Mouse (Mus musculus): ENCODE data around the gene Krt42. TPM values are rescaled to one million over a fixed set of nuclear protein-coding genes. Genes with fewer than 3 reads are reported as not detected.
A peak's percentile ranks its signal among the peaks of the same experiment; 100 is the strongest.
"Not testable (repeated sequence)": the region's sequence is repeated elsewhere in the genome, so short reads cannot be mapped to it uniquely, and the experiment has no call there.

Gene Krt42
- total RNA-seq (2021), result not detected
- long read RNA-seq, experiment 1, result 0 reads
- long read RNA-seq, experiment 2, result 0 reads

DNA sequence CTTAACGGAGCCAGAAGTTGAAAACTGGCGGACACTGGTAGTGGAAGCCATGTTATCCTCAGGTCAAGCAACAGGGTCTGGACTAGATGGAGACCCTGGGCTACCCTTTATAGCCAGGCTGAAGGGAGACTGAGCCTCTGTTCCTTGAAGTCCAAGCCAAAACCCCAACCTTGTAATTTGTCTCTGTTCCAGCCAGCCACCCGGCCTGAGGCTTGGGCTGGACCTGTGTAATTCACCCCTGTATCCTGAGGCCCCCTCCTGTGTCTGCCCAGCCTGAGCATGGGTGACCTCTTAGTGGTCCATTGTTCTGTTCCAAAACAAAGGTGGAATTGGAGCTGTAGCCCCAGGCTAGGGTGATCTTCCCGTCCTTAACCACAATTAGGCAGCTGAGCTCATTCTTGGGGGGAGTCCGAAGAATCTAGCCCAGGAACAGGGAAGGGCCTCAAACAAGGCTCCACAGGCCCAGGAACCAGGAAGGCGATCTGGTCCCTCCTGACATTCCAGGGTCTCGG is at the start of gene Krt42:
Krt42 (minus strand) TSS at position 51 of the 512 bp plus-strand sequence.
- intact Hi-C loops (cut with DNase I), result no loop called here
- TF ChIP-seq CTCF (IDR thresholded peaks at IDR 0.05), result no peak
- no peak within 1 kb of the TSS for H3K4me3 ChIP-seq
- DNase-seq (ENCODE audit: extremely low spot score in 1 of 2, low spot score in 2 of 2), result no peak
- no peak within 1 kb of the TSS for H3K27ac ChIP-seq

DNA sequence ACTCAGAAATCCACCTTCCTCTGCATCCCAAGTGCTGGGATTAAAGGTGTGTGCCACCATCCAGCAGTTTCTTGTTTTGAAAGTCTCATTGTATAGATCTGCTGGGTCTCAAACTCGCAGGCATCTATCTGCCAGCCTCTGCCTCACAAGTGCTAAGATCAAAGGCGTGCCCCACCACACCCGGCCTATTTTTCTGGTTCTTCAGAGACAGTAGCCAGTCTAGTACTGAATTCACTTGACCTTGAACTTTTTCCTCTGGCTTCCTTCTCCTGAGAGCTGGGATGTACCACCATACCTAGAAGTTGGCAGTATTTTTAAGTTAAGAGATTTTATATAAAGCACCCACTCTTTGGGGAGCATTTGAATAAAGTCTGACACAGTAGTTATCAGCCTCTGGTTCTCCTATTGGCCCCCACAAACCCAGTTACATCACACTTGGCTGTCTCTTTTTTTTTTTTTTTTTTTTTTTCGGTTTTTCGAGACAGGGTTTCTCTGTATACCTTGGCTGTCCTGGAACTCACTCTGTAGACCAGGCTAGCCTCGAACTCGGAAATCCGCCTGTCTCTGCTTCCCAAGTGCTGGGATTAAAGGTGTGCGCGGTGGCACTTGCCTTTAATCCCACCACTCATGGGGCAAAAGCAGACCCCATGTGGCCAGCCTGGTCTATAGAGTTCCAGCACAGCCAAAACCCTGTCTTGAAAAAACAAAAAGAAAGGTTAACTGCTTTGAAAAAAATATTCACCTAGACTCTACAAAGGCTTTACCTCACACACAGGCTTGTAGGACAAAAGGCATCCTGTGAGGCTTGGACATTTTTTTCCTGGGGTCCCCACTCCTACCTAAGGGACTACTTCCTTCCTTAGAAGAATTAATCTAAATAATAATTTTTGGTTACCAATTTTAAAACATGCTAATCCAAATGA is 49.1 kb upstream of the Krt42 start:
- Histone ChIP-seq H3K27ac (peak overlapping the region; percentile 92), H3K4me3 (peak overlapping the region; percentile 46)
- DNase-seq (ENCODE audit: extremely low spot score in 1 of 2, low spot score in 2 of 2), result no peak
- TF ChIP-seq CTCF (IDR thresholded peaks at IDR 0.05), result no peak
- intact Hi-C loops (cut with DNase I), result loop anchor here (10.0 kb wide), 2 partner anchors 1094 to 1344 kb away; no protein-coding TSS in a partner anchor

- Histone ChIP-seq H3K27ac (no peak overlapping the region), H3K4me3 (no peak overlapping the region)
- no peak for DNase-seq (ENCODE audit: extremely low spot score in 1 of 2, low spot score in 2 of 2)
- TF ChIP-seq CTCF (IDR thresholded peaks at IDR 0.05), result no peak
- intact Hi-C loops (cut with DNase I), result loop anchor here (10.0 kb wide), 2 partner anchors 1093 to 1343 kb away; no protein-coding TSS in a partner anchor
These were observed 48.2 kb upstream of the Krt42 start for GRCm38 (mm10) chr11:100317826-100318380.

DNA sequence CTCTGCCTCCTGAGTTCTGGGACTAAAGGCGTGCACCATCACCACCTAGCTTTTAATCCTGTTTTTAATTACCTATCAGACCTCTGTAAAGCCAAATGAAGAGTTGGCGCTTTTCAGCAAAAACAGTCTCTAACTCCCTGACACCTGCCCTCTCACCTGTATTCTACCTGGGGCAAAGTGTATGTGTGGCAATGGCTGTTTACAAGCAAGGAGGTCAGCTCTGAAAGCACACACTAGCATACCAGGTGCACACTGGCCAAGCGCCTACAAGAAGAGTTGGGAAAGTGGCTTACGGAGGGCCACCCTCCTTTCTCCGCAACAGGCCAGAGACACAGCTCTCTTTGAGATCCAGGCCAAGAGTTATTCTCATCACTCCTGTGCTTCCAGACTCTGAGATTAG is 45.8 kb upstream of the Krt42 start:
- Histone ChIP-seq H3K4me3 (no peak overlapping the region), H3K27ac (no peak overlapping the region)
- DNase-seq (ENCODE audit: extremely low spot score in 1 of 2, low spot score in 2 of 2), result no peak
- intact Hi-C loops (cut with DNase I), result loop anchor here (10.0 kb wide), 2 partner anchors 1091 to 1341 kb away; no protein-coding TSS in a partner anchor
- TF ChIP-seq CTCF (IDR thresholded peaks at IDR 0.05), result no peak

- intact Hi-C loops (cut with DNase I), result loop anchor here (10.0 kb wide), 2 partner anchors 1089 to 1339 kb away; no protein-coding TSS in a partner anchor
- peak overlapping the region; percentile 89 for H3K27ac ChIP-seq
- no peak overlapping the region for H3K4me3 ChIP-seq
- no peak for DNase-seq (ENCODE audit: extremely low spot score in 1 of 2, low spot score in 2 of 2)
- TF ChIP-seq CTCF (IDR thresholded peaks at IDR 0.05), result no peak
These were observed 43.8 kb upstream of the Krt42 start for GRCm38 (mm10) chr11:100313424-100313823.

- intact Hi-C loops (cut with DNase I), result loop anchor here (10.0 kb wide), 2 partner anchors 1087 to 1337 kb away; no protein-coding TSS in a partner anchor
- TF ChIP-seq CTCF (IDR thresholded peaks at IDR 0.05), result no peak; the same call in none of the 2 replicates
- peak in 1 of 2 experiments; percentile 41 for DNase-seq (ENCODE audit: extremely low spot score in 1 of 2, low spot score in 2 of 2)
- Histone ChIP-seq H3K27ac (peak overlapping the region; percentile 89), H3K4me3 (no peak overlapping the region)
These were observed 42.5 kb upstream of the Krt42 start for GRCm38 (mm10) chr11:100312096-100312679.

DNA sequence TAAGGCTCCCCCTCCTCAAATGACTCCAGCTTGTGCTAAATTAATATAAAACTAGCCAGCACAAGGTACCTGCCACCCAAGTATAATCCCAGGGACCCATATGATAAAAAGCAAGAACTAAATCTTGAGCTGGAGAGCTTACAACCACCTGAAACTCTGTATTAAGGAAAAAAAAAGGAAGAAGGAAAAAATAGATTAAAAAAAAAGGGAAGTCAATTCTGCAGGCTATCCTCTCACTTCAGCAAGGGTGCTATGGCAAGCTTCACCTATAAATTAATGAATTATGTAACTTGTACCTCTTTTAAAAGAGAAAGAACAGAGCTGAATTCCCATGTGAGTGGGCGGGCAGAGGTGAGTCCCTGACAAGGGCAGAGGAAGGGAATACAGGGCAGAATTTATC is 42.0 kb upstream of the Krt42 start:
- DNase-seq (ENCODE audit: extremely low spot score in 1 of 2, low spot score in 2 of 2), result no peak
- intact Hi-C loops (cut with DNase I), result loop anchor here (10.0 kb wide), 2 partner anchors 1087 to 1337 kb away; no protein-coding TSS in a partner anchor
- TF ChIP-seq CTCF (IDR thresholded peaks at IDR 0.05), result no peak
- no peak overlapping the region for H3K4me3 ChIP-seq
- H3K27ac ChIP-seq, result peak overlapping the region; percentile 89

DNA sequence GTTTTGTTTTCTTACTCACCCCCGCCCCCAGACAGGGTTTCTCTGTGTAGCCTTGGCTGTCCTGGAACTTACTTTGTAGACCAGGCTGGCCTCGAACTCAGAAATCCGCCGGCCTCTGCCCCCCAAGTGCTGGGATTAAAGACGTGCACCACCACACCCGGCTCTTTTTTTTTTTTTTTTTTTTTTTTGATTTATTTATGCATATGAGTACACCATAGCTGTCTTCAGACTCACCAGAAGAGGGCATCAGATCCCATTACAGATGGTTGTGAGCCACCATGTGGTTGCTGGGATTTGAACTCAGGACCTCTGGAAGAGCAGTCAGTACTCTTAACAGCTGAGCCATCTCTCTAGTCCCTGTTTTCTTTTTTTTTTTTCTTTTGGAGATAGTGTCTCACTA is 39.0 kb upstream of the Krt42 start:
- H3K27ac ChIP-seq; intact Hi-C loops (cut with DNase I); DNase-seq (ENCODE audit: extremely low spot score in 1 of 2, low spot score in 2 of 2); H3K4me3 ChIP-seq: not testable (repeated sequence)

GRCm38 (mm10) chr11:100307900-100308299 is 38.2 kb upstream of the Krt42 start:
- Histone ChIP-seq H3K27ac (no peak overlapping the region), H3K4me3 (no peak overlapping the region)
- intact Hi-C loops (cut with DNase I), result no loop called here
- no peak for TF ChIP-seq CTCF (IDR thresholded peaks at IDR 0.05)
- no peak for DNase-seq (ENCODE audit: extremely low spot score in 1 of 2, low spot score in 2 of 2)

GRCm38 (mm10) chr11:100301292-100301691 is 31.6 kb upstream of the Krt42 start:
- no peak overlapping the region for H3K4me3 ChIP-seq
- intact Hi-C loops (cut with DNase I), result no loop called here
- H3K27ac ChIP-seq, result no peak overlapping the region
- TF ChIP-seq CTCF (IDR thresholded peaks at IDR 0.05), result no peak
- no peak for DNase-seq (ENCODE audit: extremely low spot score in 1 of 2, low spot score in 2 of 2)

DNA sequence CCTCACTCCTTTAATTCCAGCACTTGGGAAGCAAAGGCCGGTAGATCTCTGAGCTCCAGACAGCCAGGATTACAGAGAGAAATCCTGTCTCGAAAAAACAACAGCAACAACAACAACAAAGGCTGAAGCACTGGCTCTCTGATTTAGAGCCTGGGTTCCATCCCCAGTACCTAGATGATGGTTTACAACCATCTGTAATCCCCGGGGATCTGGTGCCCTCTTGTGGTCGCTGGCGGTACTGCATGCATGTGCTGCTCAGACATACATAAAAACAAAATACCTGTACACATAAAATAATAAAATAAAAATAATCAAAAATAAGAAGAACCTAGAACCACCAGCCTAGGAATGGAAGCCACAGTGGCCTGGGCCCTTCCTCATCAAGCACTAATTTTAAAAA is 30.6 kb upstream of the Krt42 start:
- intact Hi-C loops (cut with DNase I), result no loop called here
- TF ChIP-seq CTCF (IDR thresholded peaks at IDR 0.05), result peak; percentile 96
- Histone ChIP-seq H3K4me3 (no peak overlapping the region), H3K27ac (no peak overlapping the region)
- peak; percentile 43 to 62 for DNase-seq (ENCODE audit: extremely low spot score in 1 of 2, low spot score in 2 of 2)
